Mouse (Mus musculus): Measurements from ENCODE around the gene Slc8a3. TPM values are rescaled to one million over a fixed set of nuclear protein-coding genes. Genes with fewer than 3 reads are reported as not detected.

Gene Slc8a3
- total and polyA plus RNA-seq, 2 experiments: under 0.01 TPM; not detected in 1

GRCm38 (mm10) chr12:81225966-81226577, 106.9 kb downstream of the Slc8a3 start:
- H3K36me3 ChIP-seq (ENCODE audit: control insufficient read depth, insufficient read depth, low read length): no peaks in the 10 kb centered on the region
- no peak overlapping the region for H3K27ac ChIP-seq (replicated peaks; ENCODE audit: insufficient read depth, low read depth, low read length)
- WGBS: 55% methylated on average over 6 of the region's 6 CpGs
- TF ChIP-seq CTCF (IDR thresholded peaks at IDR 0.05; ENCODE audit: low read depth, low read length) (no peak), POLR2A (IDR thresholded peaks at IDR 0.05; ENCODE audit: extremely low read depth, insufficient read depth, low read length) (no peak)
- no peaks in the 10 kb centered on the region for H3K79me2 ChIP-seq (ENCODE audit: control insufficient read depth, insufficient read depth, low read length)
- H3K9ac ChIP-seq (ENCODE audit: low read depth, low read length): no peak overlapping the region
- H3K4me1 ChIP-seq (ENCODE audit: control insufficient read depth, insufficient read depth, low read length): no peaks in the 10 kb centered on the region
- H3K27me3 ChIP-seq (ENCODE audit: control insufficient read depth, insufficient read depth, low read length): no peaks in the 10 kb centered on the region
- H3K4me3 ChIP-seq (ENCODE audit: insufficient read depth, low read depth, low read length): no peak overlapping the region
- DNase-seq (ENCODE audit: extremely low read depth, low read depth, low spot score): no peak

- Histone ChIP-seq H3K9ac (ENCODE audit: low read depth, low read length) (no peak overlapping the region), H3K36me3 (ENCODE audit: control insufficient read depth, insufficient read depth, low read length) (no peaks in the 10 kb centered on the region), H3K4me1 (ENCODE audit: control insufficient read depth, insufficient read depth, low read length) (no peaks in the 10 kb centered on the region), H3K27me3 (ENCODE audit: control insufficient read depth, insufficient read depth, low read length) (no peaks in the 10 kb centered on the region), H3K4me3 (ENCODE audit: insufficient read depth, low read depth, low read length) (no peak overlapping the region), H3K79me2 (ENCODE audit: control insufficient read depth, insufficient read depth, low read length) (no peaks in the 10 kb centered on the region), H3K27ac (replicated peaks; ENCODE audit: insufficient read depth, low read depth, low read length) (no peak overlapping the region)
- no peak for TF ChIP-seq CTCF (IDR thresholded peaks at IDR 0.05; ENCODE audit: low read depth, low read length)
- TF ChIP-seq POLR2A (IDR thresholded peaks at IDR 0.05; ENCODE audit: extremely low read depth, insufficient read depth, low read length): no peak
- DNase-seq (ENCODE audit: extremely low read depth, low read depth, low spot score): no peak
- WGBS: 81% methylated on average over 2 of the region's 2 CpGs
These were observed 108.1 kb downstream of the Slc8a3 start for GRCm38 (mm10) chr12:81224843-81225242.

- H3K4me1 ChIP-seq (ENCODE audit: control insufficient read depth, insufficient read depth, low read length): no peaks in the 10 kb centered on the region
- H3K27ac ChIP-seq (replicated peaks; ENCODE audit: insufficient read depth, low read depth, low read length): no peak overlapping the region
- TF ChIP-seq CTCF (IDR thresholded peaks at IDR 0.05; ENCODE audit: low read depth, low read length) (no peak), POLR2A (IDR thresholded peaks at IDR 0.05; ENCODE audit: extremely low read depth, insufficient read depth, low read length) (no peak)
- H3K36me3 ChIP-seq (ENCODE audit: control insufficient read depth, insufficient read depth, low read length): no peaks in the 10 kb centered on the region
- H3K9ac ChIP-seq (ENCODE audit: low read depth, low read length): no peak overlapping the region
- H3K79me2 ChIP-seq (ENCODE audit: control insufficient read depth, insufficient read depth, low read length): no peaks in the 10 kb centered on the region
- DNase-seq (ENCODE audit: extremely low read depth, low read depth, low spot score): no peak
- no peak overlapping the region for H3K4me3 ChIP-seq (ENCODE audit: insufficient read depth, low read depth, low read length)
- WGBS: 94% methylated on average over 2 of the region's 2 CpGs
- no peaks in the 10 kb centered on the region for H3K27me3 ChIP-seq (ENCODE audit: control insufficient read depth, insufficient read depth, low read length)
These were observed 109.7 kb downstream of the Slc8a3 start for GRCm38 (mm10) chr12:81223276-81223675.

- Histone ChIP-seq H3K9ac (ENCODE audit: low read depth, low read length) (no peak overlapping the region), H3K27ac (replicated peaks; ENCODE audit: insufficient read depth, low read depth, low read length) (no peak overlapping the region), H3K36me3 (ENCODE audit: control insufficient read depth, insufficient read depth, low read length) (no peaks in the 10 kb centered on the region), H3K4me3 (ENCODE audit: insufficient read depth, low read depth, low read length) (no peak overlapping the region), H3K27me3 (ENCODE audit: control insufficient read depth, insufficient read depth, low read length) (no peaks in the 10 kb centered on the region), H3K4me1 (ENCODE audit: control insufficient read depth, insufficient read depth, low read length) (no peaks in the 10 kb centered on the region), H3K79me2 (ENCODE audit: control insufficient read depth, insufficient read depth, low read length) (no peaks in the 10 kb centered on the region)
- 66% methylated on average over 4 of the region's 4 CpGs for WGBS
- TF ChIP-seq CTCF (IDR thresholded peaks at IDR 0.05; ENCODE audit: low read depth, low read length): no peak
- no peak for TF ChIP-seq POLR2A (IDR thresholded peaks at IDR 0.05; ENCODE audit: extremely low read depth, insufficient read depth, low read length)
- DNase-seq (ENCODE audit: extremely low read depth, low read depth, low spot score): no peak
These were observed 113.6 kb downstream of the Slc8a3 start for GRCm38 (mm10) chr12:81219339-81219738.

- TF ChIP-seq POLR2A (IDR thresholded peaks at IDR 0.05; ENCODE audit: extremely low read depth, insufficient read depth, low read length): no peak
- no peak for TF ChIP-seq CTCF (IDR thresholded peaks at IDR 0.05; ENCODE audit: low read depth, low read length)
- no peak for DNase-seq (ENCODE audit: extremely low read depth, low read depth, low spot score)
- Histone ChIP-seq H3K79me2 (ENCODE audit: control insufficient read depth, insufficient read depth, low read length) (no peaks in the 10 kb centered on the region), H3K27me3 (ENCODE audit: control insufficient read depth, insufficient read depth, low read length) (no peaks in the 10 kb centered on the region), H3K27ac (replicated peaks; ENCODE audit: insufficient read depth, low read depth, low read length) (no peak overlapping the region), H3K4me1 (ENCODE audit: control insufficient read depth, insufficient read depth, low read length) (no peaks in the 10 kb centered on the region), H3K4me3 (ENCODE audit: insufficient read depth, low read depth, low read length) (no peak overlapping the region), H3K9ac (ENCODE audit: low read depth, low read length) (no peak overlapping the region), H3K36me3 (ENCODE audit: control insufficient read depth, insufficient read depth, low read length) (no peaks in the 10 kb centered on the region)
- WGBS: 53% methylated on average over 2 of the region's 2 CpGs
These were observed 124.4 kb downstream of the Slc8a3 start for GRCm38 (mm10) chr12:81208559-81208958.
